Mouse (Mus musculus): ENCODE data around the gene Gm49403. TPM values are rescaled to one million over a fixed set of nuclear protein-coding genes. Genes with fewer than 3 reads are reported as not detected.
A peak's percentile ranks its signal among the peaks of the same experiment; 100 is the strongest.

The Gm49403 gene
- polyA plus RNA-seq, 1 experiment = not detected

GRCm38 (mm10) chr19:8871267-8872186, 12.2 kb upstream of the Gm49403 start, which contains the start of gene Ubxn1:
Gene Ubxn1, plus strand, starts transcription at chr19:8871496.
- Histone ChIP-seq H3K4me3 (ENCODE audit: extremely low read depth, insufficient read depth, insufficient read length) (peak within 1 kb of the TSS; percentile 78), H3K36me3 (ENCODE audit: control insufficient read depth, insufficient read depth, low read length) (peaks cover 17% of the 10 kb centered on the region), H3K4me1 (ENCODE audit: control insufficient read depth, insufficient read depth, insufficient read length) (peaks cover 3% of the 10 kb centered on the region; the same call in 1 of the 2 replicates), H3K27me3 (ENCODE audit: control insufficient read depth, insufficient read depth, low read length) (no peaks in the 10 kb centered on the region), H3K27ac (ENCODE audit: insufficient read depth, low read length) (peak within 1 kb of the TSS; percentile 73)
- 1% methylated on average over 57 of the region's 59 CpGs for WGBS
- DNase-seq (ENCODE audit: low read depth in 1 of 2, low spot score in 2 of 2) = peak; percentile 87 to 96
- TF ChIP-seq POLR2A (IDR thresholded peaks at IDR 0.05; ENCODE audit: low read depth, low read length) (no peak; the same call in none of the 2 replicates), CTCF (IDR thresholded peaks at IDR 0.05; ENCODE audit: extremely low read depth, insufficient read depth, insufficient read length, insufficient replicate concordance) (no peak)

DNA sequence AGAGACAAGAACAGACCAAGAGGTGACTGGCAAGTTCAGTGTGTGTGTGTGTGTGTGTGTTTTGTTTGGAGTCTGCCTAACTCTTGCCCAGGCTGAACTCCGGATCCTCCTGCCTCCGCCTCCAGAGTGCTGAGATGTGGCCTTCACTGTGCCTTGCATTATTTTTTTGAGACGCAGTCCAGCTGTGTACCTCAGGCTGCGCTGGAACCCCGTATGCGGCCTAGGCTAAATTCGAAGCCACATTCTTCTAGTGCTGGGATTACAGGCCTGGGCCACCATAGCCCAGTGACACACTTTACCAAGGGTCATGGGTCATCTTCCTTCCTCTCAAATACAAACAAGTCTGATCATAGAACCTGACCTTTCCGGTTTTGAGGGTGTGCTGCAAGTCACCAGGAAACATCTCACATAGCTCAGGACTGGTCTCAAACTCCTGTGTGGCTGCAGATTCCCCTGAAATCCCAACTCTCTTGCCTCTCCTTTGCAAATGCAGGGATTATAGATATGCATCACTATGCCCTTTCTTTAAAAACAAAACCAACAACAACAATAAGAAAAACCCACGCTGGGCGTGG, 11.4 kb upstream of the Gm49403 start:
- WGBS = 72% methylated on average over 10 of the region's 10 CpGs
- H3K27me3 ChIP-seq (ENCODE audit: control insufficient read depth, insufficient read depth, low read length) = no peaks in the 10 kb centered on the region
- peak overlapping the region; percentile 78 for H3K4me3 ChIP-seq (ENCODE audit: extremely low read depth, insufficient read depth, insufficient read length)
- TF ChIP-seq CTCF (IDR thresholded peaks at IDR 0.05; ENCODE audit: extremely low read depth, insufficient read depth, insufficient read length, insufficient replicate concordance) (no peak), POLR2A (IDR thresholded peaks at IDR 0.05; ENCODE audit: low read depth, low read length) (no peak)
- H3K27ac ChIP-seq (ENCODE audit: insufficient read depth, low read length) = no peak overlapping the region
- peaks cover 17% of the 10 kb centered on the region for H3K36me3 ChIP-seq (ENCODE audit: control insufficient read depth, insufficient read depth, low read length)
- no peak for DNase-seq (ENCODE audit: low read depth in 1 of 2, low spot score in 2 of 2)
- H3K4me1 ChIP-seq (ENCODE audit: control insufficient read depth, insufficient read depth, insufficient read length) = peaks cover 3% of the 10 kb centered on the region; the same call in 1 of the 2 replicates

- TF ChIP-seq CTCF (IDR thresholded peaks at IDR 0.05; ENCODE audit: extremely low read depth, insufficient read depth, insufficient read length, insufficient replicate concordance) (no peak), POLR2A (IDR thresholded peaks at IDR 0.05; ENCODE audit: low read depth, low read length) (no peak)
- DNase-seq (ENCODE audit: low read depth in 1 of 2, low spot score in 2 of 2) = no peak
- H3K27ac ChIP-seq (ENCODE audit: insufficient read depth, low read length) = no peak overlapping the region
- whole genome bisulfite sequencing = 92% methylated on average over 7 of the region's 7 CpGs
- peaks cover 18% of the 10 kb centered on the region for H3K36me3 ChIP-seq (ENCODE audit: control insufficient read depth, insufficient read depth, low read length)
- H3K4me1 ChIP-seq (ENCODE audit: control insufficient read depth, insufficient read depth, insufficient read length) = peaks cover 3% of the 10 kb centered on the region; the same call in 1 of the 2 replicates
- no peaks in the 10 kb centered on the region for H3K27me3 ChIP-seq (ENCODE audit: control insufficient read depth, insufficient read depth, low read length)
- H3K4me3 ChIP-seq (ENCODE audit: extremely low read depth, insufficient read depth, insufficient read length) = no peak overlapping the region
Measured at GRCm38 (mm10) chr19:8875031-8875430, 8.7 kb upstream of the Gm49403 start.

GRCm38 (mm10) chr19:8880311-8881033, 3.3 kb upstream of the Gm49403 start, which contains the start of gene Uqcc3:
Gene Uqcc3, minus strand, starts transcription at chr19:8880923.
- WGBS = under 1% methylated on average over 42 of the region's 42 CpGs
- peak; percentile 81 to 87 for DNase-seq (ENCODE audit: low read depth in 1 of 2, low spot score in 2 of 2)

DNA sequence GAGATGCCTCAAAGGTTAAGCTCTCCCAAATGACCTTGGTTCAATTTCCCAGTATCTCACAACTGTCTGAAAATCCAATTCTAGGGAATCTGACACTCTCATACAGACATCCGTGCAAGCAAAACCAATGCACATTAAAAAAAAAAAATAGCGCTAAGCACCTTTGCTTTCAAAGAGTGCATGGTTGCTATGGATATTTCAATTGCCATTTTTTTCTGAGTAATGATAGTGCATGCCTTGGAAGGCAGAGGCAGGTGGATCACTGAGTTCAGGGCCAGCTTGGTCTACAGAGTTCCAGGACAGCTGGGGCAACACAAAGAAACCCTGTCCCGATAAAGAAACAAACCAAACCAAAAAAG, 2.7 kb upstream of the Gm49403 start:
- 2% methylated on average over 3 of the region's 3 CpGs for WGBS
- Histone ChIP-seq H3K36me3 (ENCODE audit: control insufficient read depth, insufficient read depth, low read length) (peaks cover 1% of the 10 kb centered on the region; the same call in 1 of the 2 replicates), H3K27ac (ENCODE audit: insufficient read depth, low read length) (no peak overlapping the region), H3K27me3 (ENCODE audit: control insufficient read depth, insufficient read depth, low read length) (no peaks in the 10 kb centered on the region), H3K4me1 (ENCODE audit: control insufficient read depth, insufficient read depth, insufficient read length) (no peaks in the 10 kb centered on the region; the same call in 1 of the 2 replicates), H3K4me3 (ENCODE audit: extremely low read depth, insufficient read depth, insufficient read length) (peak overlapping the region; percentile 89)
- no peak for DNase-seq (ENCODE audit: low read depth in 1 of 2, low spot score in 2 of 2)
- TF ChIP-seq CTCF (IDR thresholded peaks at IDR 0.05; ENCODE audit: extremely low read depth, insufficient read depth, insufficient read length, insufficient replicate concordance) (no peak), POLR2A (IDR thresholded peaks at IDR 0.05; ENCODE audit: low read depth, low read length) (no peak)

More at GRCm38 (mm10) chr19:8880311-8881033, 3.3 kb upstream of the Gm49403 start, which contains the start of gene Uqcc3:
- H3K4me3 ChIP-seq (ENCODE audit: extremely low read depth, insufficient read depth, insufficient read length) = peak within 1 kb of the TSS; percentile 89
- TF ChIP-seq POLR2A (IDR thresholded peaks at IDR 0.05; ENCODE audit: low read depth, low read length) (peak; percentile 85), CTCF (IDR thresholded peaks at IDR 0.05; ENCODE audit: extremely low read depth, insufficient read depth, insufficient read length, insufficient replicate concordance) (no peak)
- H3K36me3 ChIP-seq (ENCODE audit: control insufficient read depth, insufficient read depth, low read length) = peaks cover 2% of the 10 kb centered on the region; the same call in 1 of the 2 replicates
- H3K27ac ChIP-seq (ENCODE audit: insufficient read depth, low read length) = peak within 1 kb of the TSS; percentile 69
- H3K4me1 ChIP-seq (ENCODE audit: control insufficient read depth, insufficient read depth, insufficient read length) = no peaks in the 10 kb centered on the region; the same call in 1 of the 2 replicates
- H3K27me3 ChIP-seq (ENCODE audit: control insufficient read depth, insufficient read depth, low read length) = no peaks in the 10 kb centered on the region

- no peaks in the 10 kb centered on the region for H3K27me3 ChIP-seq (ENCODE audit: control insufficient read depth, insufficient read depth, low read length)
- H3K27ac ChIP-seq (ENCODE audit: insufficient read depth, low read length) = no peak overlapping the region
- no peak for DNase-seq (ENCODE audit: low read depth in 1 of 2, low spot score in 2 of 2)
- no peak overlapping the region for H3K4me3 ChIP-seq (ENCODE audit: extremely low read depth, insufficient read depth, insufficient read length)
- no peak for TF ChIP-seq POLR2A (IDR thresholded peaks at IDR 0.05; ENCODE audit: low read depth, low read length)
- peaks cover 6% of the 10 kb centered on the region for H3K36me3 ChIP-seq (ENCODE audit: control insufficient read depth, insufficient read depth, low read length)
- WGBS = 73% methylated on average over 1 of the region's 1 CpGs
- 0 out of 2 replicates have a peak, but pooled peaks cover 5% of the 10 kb centered on the region for H3K4me1 ChIP-seq (ENCODE audit: control insufficient read depth, insufficient read depth, insufficient read length)
Measured at GRCm38 (mm10) chr19:8886916-8887584, 3.3 kb downstream of the Gm49403 start.
